27 mouse cellular contexts compared by ENCODE assay signal in genomic region chr10:109803441-109803840, GRCm38 (mm10).
DNase-seq lines count a peak whose midpoint lies in the region; ATAC-seq and TF ChIP-seq lines count a peak whose summit lies in the region.
"Had no signal": no experiment of that assay in that cellular context is flagged by ENCODE, and none has a peak within 500 bp of the region (broad histone marks: within the 10 kb centered on the region; RNA-seq: fewer than 3 reads in every experiment).

No protein-coding gene starts in this region.

- H3K27ac ChIP-seq in forebrain, embryonic 12.5 days, result no peak overlapping the region
- H3K27ac ChIP-seq in forebrain, embryonic 10.5 days, result no peak overlapping the region
- H3K27ac ChIP-seq in midbrain, embryonic 11.5 days (ENCODE audit: low read depth, low read length), result no peak overlapping the region
- H3K27ac ChIP-seq in midbrain, embryonic 16.5 days (ENCODE audit: low read length), result no peak overlapping the region
- H3K27ac ChIP-seq in midbrain, postnatal 0 days (ENCODE audit: low read depth, low read length), result no peak overlapping the region
- H3K27ac ChIP-seq in midbrain, embryonic 15.5 days, result no peak overlapping the region
- H3K27ac ChIP-seq: embryonic facial prominence, embryonic 12.5 days; embryonic facial prominence, embryonic 15.5 days; gastrocnemius, adult 2 months; hindbrain, embryonic 13.5 days had no signal

- no peak overlapping the region for H3K4me3 ChIP-seq in forebrain, embryonic 12.5 days (replicated peaks)
- no peak overlapping the region for H3K4me3 ChIP-seq in forebrain, embryonic 10.5 days
- H3K4me3 ChIP-seq in midbrain, embryonic 11.5 days (ENCODE audit: low read depth, low read length), result no peak overlapping the region
- no peak overlapping the region for H3K4me3 ChIP-seq in midbrain, embryonic 16.5 days (ENCODE audit: low read depth, low read length)
- no peak overlapping the region for H3K4me3 ChIP-seq in midbrain, postnatal 0 days (ENCODE audit: low read depth, low read length)
- H3K4me3 ChIP-seq in midbrain, embryonic 15.5 days, result no peak overlapping the region
- H3K4me3 ChIP-seq: embryonic facial prominence, embryonic 12.5 days; embryonic facial prominence, embryonic 15.5 days; gastrocnemius, adult 2 months; hindbrain, embryonic 13.5 days had no signal

- no peaks in the 10 kb centered on the region for H3K4me1 ChIP-seq in forebrain, embryonic 12.5 days
- peaks cover 16% of the 10 kb centered on the region for H3K4me1 ChIP-seq in forebrain, embryonic 10.5 days
- no peaks in the 10 kb centered on the region for H3K4me1 ChIP-seq in midbrain, embryonic 11.5 days (ENCODE audit: control insufficient read depth, insufficient read depth, low read length)
- no peaks in the 10 kb centered on the region; the same call in 1 of the 2 replicates for H3K4me1 ChIP-seq in midbrain, embryonic 16.5 days (ENCODE audit: control insufficient read depth, insufficient read depth, low read length)
- no peaks in the 10 kb centered on the region for H3K4me1 ChIP-seq in midbrain, postnatal 0 days (ENCODE audit: insufficient read depth, low read length)
- no peaks in the 10 kb centered on the region for H3K4me1 ChIP-seq in midbrain, embryonic 15.5 days
- H3K4me1 ChIP-seq: embryonic facial prominence, embryonic 12.5 days; embryonic facial prominence, embryonic 15.5 days; hindbrain, embryonic 13.5 days had no signal

- DNase-seq in forebrain, embryonic 10.5 days (ENCODE audit: extremely low spot score, low spot score), result no peak
- DNase-seq in midbrain, embryonic 11.5 days (ENCODE audit: low spot score, missing footprints), result peak; percentile 51
- DNase-seq in midbrain, postnatal 0 days (ENCODE audit: low spot score), result peak; percentile 26
- DNase-seq in left cerebral cortex, postnatal 25 days (ENCODE audit: low spot score in 2 of 2), result no peak
- DNase-seq: adrenal gland, postnatal 10 days; adrenal gland, postnatal 36 days; B cell, adult 2 months; cerebellum, adult 11 months; cerebellum, adult 2 months; cerebellum, adult 9-11 months; cerebellum, postnatal 25 days; forebrain, postnatal 0 days; gastrocnemius, adult 2 months; gastrocnemius, postnatal 14 days; heart, adult 11 months had no signal

- H3K9ac ChIP-seq in forebrain, embryonic 12.5 days, result no peak overlapping the region
- no peak overlapping the region for H3K9ac ChIP-seq in midbrain, embryonic 11.5 days (ENCODE audit: low read length)
- no peak overlapping the region for H3K9ac ChIP-seq in midbrain, embryonic 16.5 days (ENCODE audit: low read depth, low read length)
- no peak overlapping the region for H3K9ac ChIP-seq in midbrain, postnatal 0 days (replicated peaks; ENCODE audit: low read length, poor library complexity, severe bottlenecking)
- H3K9ac ChIP-seq in midbrain, embryonic 15.5 days, result no peak overlapping the region
- H3K9ac ChIP-seq: embryonic facial prominence, embryonic 12.5 days; embryonic facial prominence, embryonic 15.5 days; forebrain, postnatal 0 days; hindbrain, embryonic 13.5 days had no signal

- ATAC-seq in forebrain, embryonic 12.5 days (ENCODE audit: low FRiP score), result peak; percentile 59; the same call in 1 of the 2 replicates
- no peak for ATAC-seq in midbrain, embryonic 11.5 days (ENCODE audit: low FRiP score)
- no peak for ATAC-seq in midbrain, embryonic 16.5 days
- no peak for ATAC-seq in midbrain, postnatal 0 days (ENCODE audit: low FRiP score)
- ATAC-seq in midbrain, embryonic 15.5 days (replicated peaks), result no peak
- ATAC-seq: forebrain, postnatal 0 days; hindbrain, embryonic 16.5 days; inflammation-experienced regulatory T-cells, adult 6 months; Patski had no signal

- no peaks in the 10 kb centered on the region for H3K27me3 ChIP-seq in forebrain, embryonic 12.5 days
- no peaks in the 10 kb centered on the region for H3K27me3 ChIP-seq in forebrain, embryonic 10.5 days (ENCODE audit: poor library complexity, severe bottlenecking)
- no peaks in the 10 kb centered on the region for H3K27me3 ChIP-seq in midbrain, embryonic 11.5 days (ENCODE audit: control insufficient read depth, insufficient read depth, low read length)
- H3K27me3 ChIP-seq in midbrain, embryonic 16.5 days (ENCODE audit: control insufficient read depth, insufficient read depth, low read depth, low read length), result no peaks in the 10 kb centered on the region
- H3K27me3 ChIP-seq in midbrain, postnatal 0 days (ENCODE audit: insufficient read depth, low read length), result no peaks in the 10 kb centered on the region
- H3K27me3 ChIP-seq in midbrain, embryonic 15.5 days (replicated peaks), result no peaks in the 10 kb centered on the region
- H3K27me3 ChIP-seq: CH12.LX; embryonic facial prominence, embryonic 12.5 days; embryonic facial prominence, embryonic 15.5 days; hindbrain, embryonic 13.5 days; Patski had no signal

- H3K36me3 ChIP-seq in forebrain, embryonic 12.5 days (replicated peaks), result no peaks in the 10 kb centered on the region
- no peaks in the 10 kb centered on the region for H3K36me3 ChIP-seq in forebrain, embryonic 10.5 days (replicated peaks)
- no peaks in the 10 kb centered on the region for H3K36me3 ChIP-seq in midbrain, embryonic 11.5 days (ENCODE audit: control insufficient read depth, insufficient read depth, low read length)
- H3K36me3 ChIP-seq in midbrain, embryonic 16.5 days (ENCODE audit: control insufficient read depth, insufficient read depth, low read length), result no peaks in the 10 kb centered on the region
- no peaks in the 10 kb centered on the region for H3K36me3 ChIP-seq in midbrain, postnatal 0 days (ENCODE audit: insufficient read depth, low read length)
- no peaks in the 10 kb centered on the region for H3K36me3 ChIP-seq in midbrain, embryonic 15.5 days (replicated peaks)
- H3K36me3 ChIP-seq: embryonic facial prominence, embryonic 12.5 days; embryonic facial prominence, embryonic 15.5 days; G1E; hindbrain, embryonic 13.5 days had no signal

- no peaks in the 10 kb centered on the region for H3K9me3 ChIP-seq in forebrain, embryonic 12.5 days
- no peaks in the 10 kb centered on the region for H3K9me3 ChIP-seq in forebrain, embryonic 10.5 days
- H3K9me3 ChIP-seq in midbrain, embryonic 11.5 days (ENCODE audit: control insufficient read depth, low read length), result no peaks in the 10 kb centered on the region
- no peaks in the 10 kb centered on the region for H3K9me3 ChIP-seq in midbrain, embryonic 16.5 days (replicated peaks; ENCODE audit: control insufficient read depth, low read length, poor library complexity, severe bottlenecking)
- no peaks in the 10 kb centered on the region for H3K9me3 ChIP-seq in midbrain, postnatal 0 days (ENCODE audit: low read length)
- H3K9me3 ChIP-seq in midbrain, embryonic 15.5 days, result no peaks in the 10 kb centered on the region
- H3K9me3 ChIP-seq: embryonic facial prominence, embryonic 12.5 days; embryonic facial prominence, embryonic 15.5 days; hindbrain, embryonic 13.5 days had no signal

- intact Hi-C loops in left cerebral cortex, postnatal 25 days (cut with DNase I), result no loop called here

- TF ChIP-seq CTCF in midbrain, postnatal 0 days (IDR thresholded peaks at IDR 0.05), result no peak

- H3K4me2 ChIP-seq in forebrain, embryonic 12.5 days, result no peak overlapping the region
- H3K4me2 ChIP-seq in midbrain, embryonic 11.5 days, result no peak overlapping the region
- no peak overlapping the region for H3K4me2 ChIP-seq in midbrain, embryonic 16.5 days (ENCODE audit: low read length)
- H3K4me2 ChIP-seq in midbrain, postnatal 0 days (ENCODE audit: low read depth, low read length, poor library complexity, severe bottlenecking), result no peak overlapping the region
- no peak overlapping the region for H3K4me2 ChIP-seq in midbrain, embryonic 15.5 days
- H3K4me2 ChIP-seq: embryonic facial prominence, embryonic 12.5 days; embryonic facial prominence, embryonic 15.5 days; heart, embryonic 11.5 days; hindbrain, embryonic 13.5 days had no signal

Comparison
In these comparisons a context has a peak if more than half of its experiments do, and no peak if none do; other contexts are left out.
1. DNase-seq: peak in midbrain, embryonic 11.5 days (single experiment) and midbrain, postnatal 0 days (single experiment); none in forebrain, embryonic 10.5 days (single experiment) and left cerebral cortex, postnatal 25 days (0 of 2).